7 mouse cellular contexts compared by ENCODE assay signal in genomic region chr17:25014841-25015570, GRCm38 (mm10). TPM values are rescaled to one million over a fixed set of nuclear protein-coding genes. Genes with fewer than 3 reads are reported as not detected.
DNase-seq lines count a peak whose midpoint lies in the region; ATAC-seq and TF ChIP-seq lines count a peak whose summit lies in the region.

No protein-coding gene starts in this region.

- no peak for TF ChIP-seq CTCF in G1E (IDR thresholded peaks at IDR 0.05; ENCODE audit: low read depth, low read length)

- H3K36me3 ChIP-seq in G1E (replicated peaks): peaks cover 50% of the 10 kb centered on the region
- H3K36me3 ChIP-seq in forebrain, embryonic 10.5 days (replicated peaks): peaks cover 45% of the 10 kb centered on the region
- peaks cover 19% of the 10 kb centered on the region for H3K36me3 ChIP-seq in heart, embryonic 15.5 days
- H3K36me3 ChIP-seq in lung, embryonic 16.5 days (ENCODE audit: control insufficient read depth, insufficient read depth, low read length): peaks cover 15% of the 10 kb centered on the region

- no peaks in the 10 kb centered on the region for H3K27me3 ChIP-seq in G1E (ENCODE audit: insufficient read depth, low read length)
- no peaks in the 10 kb centered on the region for H3K27me3 ChIP-seq in forebrain, embryonic 10.5 days (ENCODE audit: poor library complexity, severe bottlenecking)
- H3K27me3 ChIP-seq in heart, embryonic 15.5 days: no peaks in the 10 kb centered on the region
- no peaks in the 10 kb centered on the region for H3K27me3 ChIP-seq in lung, embryonic 16.5 days (ENCODE audit: control insufficient read depth, insufficient read depth, low read depth, low read length)

- H3K9ac ChIP-seq in heart, embryonic 15.5 days: peak overlapping the region; percentile 92
- peak overlapping the region; percentile 95 for H3K9ac ChIP-seq in lung, embryonic 16.5 days (ENCODE audit: low read length)

- H3K4me2 ChIP-seq in heart, embryonic 15.5 days: peak overlapping the region; percentile 91
- H3K4me2 ChIP-seq in lung, embryonic 16.5 days (ENCODE audit: low read depth, low read length): peak overlapping the region; percentile 86

- peaks cover 40% of the 10 kb centered on the region for H3K4me1 ChIP-seq in G1E (ENCODE audit: insufficient read depth, low read depth, low read length)
- H3K4me1 ChIP-seq in forebrain, embryonic 10.5 days: peaks cover 26% of the 10 kb centered on the region
- H3K4me1 ChIP-seq in heart, embryonic 15.5 days (replicated peaks): peaks cover 21% of the 10 kb centered on the region
- peaks cover 16% of the 10 kb centered on the region for H3K4me1 ChIP-seq in lung, embryonic 16.5 days (replicated peaks; ENCODE audit: control insufficient read depth, insufficient read depth, low read length)

- H3K4me3 ChIP-seq in G1E (ENCODE audit: low read depth, low read length): peak overlapping the region; percentile 95
- peak overlapping the region; percentile 94 for H3K4me3 ChIP-seq in forebrain, embryonic 10.5 days
- peak overlapping the region; percentile 96 for H3K4me3 ChIP-seq in heart, embryonic 15.5 days
- H3K4me3 ChIP-seq in lung, embryonic 16.5 days (ENCODE audit: low read length): peak overlapping the region; percentile 99

- DNase-seq in G1E (ENCODE audit: low spot score): peak; percentile 43
- DNase-seq in adrenal gland, postnatal 25 days: peak; percentile 44
- peak; percentile 56 for DNase-seq in forebrain, embryonic 10.5 days (ENCODE audit: extremely low spot score, low spot score)
- peak; percentile 31 to 65 for DNase-seq in kidney, postnatal 36 days
- peak; percentile 60 to 65 for DNase-seq in right cerebral cortex, postnatal 10 days (ENCODE audit: low spot score in 2 of 2)

- peak overlapping the region; percentile 97 for H3K27ac ChIP-seq in forebrain, embryonic 10.5 days
- H3K27ac ChIP-seq in heart, embryonic 15.5 days: peak overlapping the region; percentile 87
- peak overlapping the region; percentile 86 for H3K27ac ChIP-seq in lung, embryonic 16.5 days (ENCODE audit: low read length)

- ATAC-seq in G1E (ENCODE audit: extremely low read depth, insufficient number of reproducible peaks, low FRiP score, poor library complexity, severe bottlenecking): no peak
- ATAC-seq in heart, embryonic 15.5 days (replicated peaks; ENCODE audit: insufficient number of reproducible peaks, insufficient read depth, low FRiP score, low read depth): peak; percentile 8; the same call in 1 of the 2 replicates
- ATAC-seq in lung, embryonic 16.5 days (ENCODE audit: low read depth): 0 out of 2 replicates have a peak, but pooled peaks have one; percentile 7

- H3K9me3 ChIP-seq in G1E (replicated peaks): no peaks in the 10 kb centered on the region
- no peaks in the 10 kb centered on the region for H3K9me3 ChIP-seq in forebrain, embryonic 10.5 days
- H3K9me3 ChIP-seq in heart, embryonic 15.5 days (replicated peaks): no peaks in the 10 kb centered on the region
- H3K9me3 ChIP-seq in lung, embryonic 16.5 days (ENCODE audit: control insufficient read depth, low read length): no peaks in the 10 kb centered on the region

- under 1% methylated on average over 39 of the region's 39 CpGs for WGBS in forebrain, embryonic 10.5 days
- under 1% methylated on average over 39 of the region's 39 CpGs for WGBS in heart, embryonic 15.5 days
- WGBS in lung, embryonic 16.5 days: under 1% methylated on average over 39 of the region's 39 CpGs

RNA-seq across cellular contexts. Expression of gene Cramp1l, which starts 0.6 kb away (rescaled TPM):
- total RNA-seq in G1E (2014; fragmentation: Nextera tagmentation) (37.7 and 39.5 TPM in 2 replicates), G1E (2017) (8.6 and 8.9 TPM in 2 replicates)
- polyA plus RNA-seq in G1E (2012): 14.0 and 14.9 TPM in 2 replicates
- 25.9 and 26.7 TPM in 2 replicates for total RNA-seq in adrenal gland, postnatal 25 days (2021)
- 8.1 and 8.4 TPM in 2 replicates for polyA plus RNA-seq in forebrain, embryonic 10.5 days (2016; fragmentation: Nextera tagmentation; extraction: Ambion mirVana)
- 4.1 and 6.3 TPM in 2 replicates for polyA plus RNA-seq in heart, embryonic 15.5 days (2015; fragmentation: Nextera tagmentation; extraction: Ambion mirVana)
- polyA plus RNA-seq in lung, embryonic 16.5 days (2015; fragmentation: Nextera tagmentation; extraction: Ambion mirVana): 5.0 and 5.7 TPM in 2 replicates

RNA-seq across cellular contexts. Expression of gene Ift140, which starts 0.9 kb away (rescaled TPM):
- total RNA-seq in G1E (2014; fragmentation: Nextera tagmentation): 17.7 and 37.9 TPM in 2 replicates
- total RNA-seq in G1E (2017): 13.5 and 17.9 TPM in 2 replicates
- polyA plus RNA-seq in G1E (2012): 9.6 and 9.9 TPM in 2 replicates
- 36.3 and 45.4 TPM in 2 replicates for total RNA-seq in adrenal gland, postnatal 25 days (2021)
- 27.0 and 27.4 TPM in 2 replicates for polyA plus RNA-seq in forebrain, embryonic 10.5 days (2016; fragmentation: Nextera tagmentation; extraction: Ambion mirVana)
- 8.9 and 13.3 TPM in 2 replicates for polyA plus RNA-seq in heart, embryonic 15.5 days (2015; fragmentation: Nextera tagmentation; extraction: Ambion mirVana)
- 16.8 and 17.1 TPM in 2 replicates for polyA plus RNA-seq in lung, embryonic 16.5 days (2015; fragmentation: Nextera tagmentation; extraction: Ambion mirVana)

RNA-seq across cellular contexts. Expression of gene Jpt2, which starts 54.5 kb away (rescaled TPM):
- total RNA-seq in G1E (2014; fragmentation: Nextera tagmentation): 79.9 and 83.5 TPM in 2 replicates
- 71.2 and 72.3 TPM in 2 replicates for total RNA-seq in G1E (2017)
- polyA plus RNA-seq in G1E (2012): 25.9 and 28.8 TPM in 2 replicates
- total RNA-seq in adrenal gland, postnatal 25 days (2021): 27.0 and 33.1 TPM in 2 replicates
- 502 and 521 TPM in 2 replicates for polyA plus RNA-seq in forebrain, embryonic 10.5 days (2016; fragmentation: Nextera tagmentation; extraction: Ambion mirVana)
- polyA plus RNA-seq in heart, embryonic 15.5 days (2015; fragmentation: Nextera tagmentation; extraction: Ambion mirVana): 73.4 and 100 TPM in 2 replicates
- 141 and 148 TPM in 2 replicates for polyA plus RNA-seq in lung, embryonic 16.5 days (2015; fragmentation: Nextera tagmentation; extraction: Ambion mirVana)
